8 mouse cellular contexts compared by ENCODE assay signal in the genomic region with DNA sequence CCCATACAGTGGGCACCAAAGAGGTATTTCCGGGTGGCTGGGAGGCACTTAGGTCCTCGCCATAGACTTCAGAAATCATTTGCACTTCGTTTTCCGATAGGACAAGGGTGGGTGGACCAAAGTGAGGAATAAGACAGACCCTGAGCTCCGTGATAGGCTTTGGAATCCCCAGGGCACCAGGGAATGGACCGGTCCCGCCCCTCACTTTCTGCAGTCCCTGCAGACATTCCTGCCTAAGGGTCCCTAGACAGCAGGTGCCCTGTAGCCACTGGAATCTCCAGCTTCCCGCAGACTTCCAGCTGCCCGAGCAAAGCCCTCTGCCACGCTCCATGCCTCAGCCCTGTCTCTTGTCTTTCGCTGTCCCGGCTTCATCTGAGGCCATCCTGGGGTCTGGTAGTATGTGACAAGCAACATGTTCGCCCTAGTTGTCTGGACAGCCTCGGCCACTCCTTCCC.
A peak's percentile ranks its signal among the peaks of the same experiment; 100 is the strongest.
DNase-seq lines count a peak whose midpoint lies in the region; ATAC-seq and TF ChIP-seq lines count a peak whose summit lies in the region.

No protein-coding gene starts in this region.

- H3K4me2 ChIP-seq in liver, embryonic 13.5 days = peak overlapping the region; percentile 67
- H3K4me2 ChIP-seq in stomach, postnatal 0 days (replicated peaks; ENCODE audit: low read depth) = peak overlapping the region; percentile 54

- H3K4me3 ChIP-seq in liver, embryonic 13.5 days (replicated peaks) = peak overlapping the region; percentile 35
- peak overlapping the region; percentile 26; the same call in 1 of the 2 replicates for H3K4me3 ChIP-seq in stomach, postnatal 0 days (ENCODE audit: low read depth, low read length)

- no peaks in the 10 kb centered on the region for H3K27me3 ChIP-seq in liver, embryonic 13.5 days
- H3K27me3 ChIP-seq in stomach, postnatal 0 days (ENCODE audit: control insufficient read depth, insufficient read depth, low read length) = no peaks in the 10 kb centered on the region

- 0 out of 2 replicates have a peak overlapping the region, but pooled peaks have one; percentile 31 for H3K9ac ChIP-seq in liver, embryonic 13.5 days
- H3K9ac ChIP-seq in stomach, postnatal 0 days (ENCODE audit: low read length) = no peak overlapping the region

- H3K4me1 ChIP-seq in liver, embryonic 13.5 days (replicated peaks) = peaks cover 10% of the 10 kb centered on the region
- no peaks in the 10 kb centered on the region; the same call in 1 of the 2 replicates for H3K4me1 ChIP-seq in stomach, postnatal 0 days (replicated peaks; ENCODE audit: control insufficient read depth, insufficient read depth)

- no peak; the same call in 1 of the 2 replicates for ATAC-seq in liver, embryonic 13.5 days (ENCODE audit: low read depth)
- ATAC-seq in stomach, postnatal 0 days (ENCODE audit: low FRiP score, low TSS enrichment) = 0 out of 2 replicates have a peak, but pooled peaks have one; percentile 19
- no peak for ATAC-seq in inflammation-experienced regulatory T-cells, adult 6 months

- peak; percentile 27 to 38 for DNase-seq in cerebellum, postnatal 14 days
- DNase-seq in cerebellum, postnatal 36 days = no peak
- peak; percentile 5 to 6 for DNase-seq in thymus, postnatal 36 days
- no peak for DNase-seq in thymus, postnatal 10 days (ENCODE audit: low spot score in 2 of 2)
- DNase-seq in liver, embryonic 13.5 days = no peak
- peak; percentile 33 for DNase-seq in stomach, postnatal 0 days (ENCODE audit: low spot score)
- no peak for DNase-seq in left cerebral cortex, adult 11 months (ENCODE audit: low spot score)

- no peaks in the 10 kb centered on the region; the same call in 1 of the 2 replicates for H3K9me3 ChIP-seq in liver, embryonic 13.5 days (replicated peaks)
- H3K9me3 ChIP-seq in stomach, postnatal 0 days (ENCODE audit: control insufficient read depth, low read length) = no peaks in the 10 kb centered on the region

- TF ChIP-seq CTCF in stomach, postnatal 0 days (IDR thresholded peaks at IDR 0.05; ENCODE audit: low read depth) = no peak

- WGBS in liver, embryonic 13.5 days (ENCODE audit: insufficient replicate concordance) = 8% methylated on average over 14 of the region's 14 CpGs
- WGBS in stomach, postnatal 0 days = 9% methylated on average over 14 of the region's 14 CpGs

- H3K27ac ChIP-seq in liver, embryonic 13.5 days = no peak overlapping the region
- H3K27ac ChIP-seq in stomach, postnatal 0 days (replicated peaks) = no peak overlapping the region

- TF ChIP-seq EP300 in stomach, postnatal 0 days (optimal IDR thresholded peaks at IDR 0.05) = no peak

- peaks cover 6% of the 10 kb centered on the region for H3K36me3 ChIP-seq in liver, embryonic 13.5 days
- 0 out of 2 replicates have a peak, but pooled peaks cover 2% of the 10 kb centered on the region for H3K36me3 ChIP-seq in stomach, postnatal 0 days (ENCODE audit: control insufficient read depth, insufficient read depth, low read length)

Comparison
In these comparisons a context has a peak if more than half of its experiments do, and no peak if none do; other contexts are left out.
1. DNase-seq: peak in cerebellum, postnatal 14 days (2 of 2), thymus, postnatal 36 days (2 of 2) and stomach, postnatal 0 days (single experiment); none in cerebellum, postnatal 36 days (0 of 2), thymus, postnatal 10 days (0 of 2), liver, embryonic 13.5 days (single experiment) and left cerebral cortex, adult 11 months (single experiment).